Mouse (Mus musculus) cortical plate, adult 2 months (tissue): ENCODE data around the gene Klhl35.

Experiments used
- CTCF ChIP-seq: fragments of 200-500 bp; IDR thresholded peaks from 2 replicates; pipeline ENCODE4 v1.5.1; 2011; ENCODE audit warnings: mild to moderate bottlenecking, control low read depth, low read length; ENCODE audit not compliant: insufficient read depth; ENCODE audit errors: extremely low read depth
- POLR2A ChIP-seq: fragments of 200-500 bp; IDR thresholded peaks from 2 replicates; pipeline ENCODE4 v1.6.1; 2011; ENCODE audit warnings: mild to moderate bottlenecking, low read length, control low read depth; ENCODE audit not compliant: insufficient read depth; ENCODE audit errors: extremely low read depth

GRCm38 (mm10) chr7:99449751-99450150 lies 16.1 kb upstream of the Klhl35 start:
- TF ChIP-seq CTCF (no peak), POLR2A (no peak)
